Mouse (Mus musculus): Measurements from ENCODE around the gene Ptov1.

Gene Ptov1

DNA sequence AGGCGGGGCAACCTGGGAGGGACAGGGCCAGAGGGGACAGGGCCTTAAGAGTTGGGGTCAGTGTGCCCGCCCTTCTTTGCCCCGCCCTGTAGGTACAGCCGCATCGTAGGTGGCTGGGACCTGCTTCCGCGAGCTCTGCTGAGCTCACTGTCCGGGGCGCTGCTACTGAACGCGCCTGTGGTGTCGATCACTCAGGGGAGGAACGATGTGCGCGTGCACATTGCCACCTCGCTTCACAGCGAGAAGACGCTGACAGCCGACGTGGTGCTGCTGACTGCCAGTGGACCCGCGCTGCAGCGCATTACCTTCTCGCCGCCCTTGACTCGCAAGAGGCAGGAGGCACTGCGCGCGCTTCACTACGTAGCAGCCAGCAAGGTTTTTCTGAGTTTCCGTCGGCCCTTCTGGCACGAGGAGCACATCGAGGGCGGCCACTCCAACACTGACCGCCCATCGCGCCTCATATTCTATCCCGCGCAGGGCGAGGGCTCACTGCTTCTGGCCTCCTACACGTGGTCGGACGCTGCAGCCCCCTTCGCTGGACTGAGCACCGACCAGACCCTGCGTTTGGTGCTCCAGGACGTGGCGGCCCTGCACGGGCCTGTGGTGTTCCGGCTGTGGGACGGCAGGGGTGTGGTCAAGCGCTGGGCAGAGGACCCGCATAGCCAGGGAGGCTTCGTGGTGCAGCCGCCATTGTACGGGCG, 29.9 kb downstream of the Ptov1 start:
- peak; percentile 55 to 69 for DNase-seq

DNA sequence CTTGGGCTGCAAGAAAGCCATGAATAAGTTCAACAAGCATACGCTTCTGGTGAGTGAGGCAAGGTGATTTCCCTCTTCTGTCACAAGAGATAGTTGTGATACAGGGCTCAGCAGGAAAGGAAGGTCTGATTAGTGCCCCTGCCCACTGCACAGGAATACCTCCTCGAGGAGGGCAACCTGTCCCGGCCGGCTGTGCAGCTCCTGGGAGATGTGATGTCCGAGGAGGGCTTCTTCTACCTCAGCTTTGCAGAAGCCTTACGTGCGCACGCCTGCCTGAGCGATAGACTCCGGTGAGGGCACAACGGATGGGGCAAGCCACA, 30.5 kb downstream of the Ptov1 start:
- no peak for DNase-seq

DNA sequence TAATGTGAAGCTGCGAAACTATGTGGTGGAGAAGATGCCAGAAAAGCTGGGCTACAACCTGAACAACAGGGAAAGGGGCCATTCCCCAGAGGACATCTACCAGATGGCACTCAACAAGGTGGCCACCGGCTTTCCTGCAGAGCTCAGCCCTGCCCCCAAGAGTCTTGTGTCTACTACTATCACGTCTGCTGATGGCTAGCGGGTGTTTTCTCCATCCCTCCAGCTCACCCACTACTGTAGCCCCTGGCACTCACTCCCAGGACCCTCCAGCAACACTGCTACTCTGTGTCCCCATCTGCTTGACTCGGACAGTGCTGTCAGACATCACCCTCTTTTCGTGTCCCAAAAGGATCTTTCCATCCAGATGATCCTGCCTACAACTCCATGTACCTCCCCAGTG, 31.5 kb downstream of the Ptov1 start:
- no peak for DNase-seq

DNA sequence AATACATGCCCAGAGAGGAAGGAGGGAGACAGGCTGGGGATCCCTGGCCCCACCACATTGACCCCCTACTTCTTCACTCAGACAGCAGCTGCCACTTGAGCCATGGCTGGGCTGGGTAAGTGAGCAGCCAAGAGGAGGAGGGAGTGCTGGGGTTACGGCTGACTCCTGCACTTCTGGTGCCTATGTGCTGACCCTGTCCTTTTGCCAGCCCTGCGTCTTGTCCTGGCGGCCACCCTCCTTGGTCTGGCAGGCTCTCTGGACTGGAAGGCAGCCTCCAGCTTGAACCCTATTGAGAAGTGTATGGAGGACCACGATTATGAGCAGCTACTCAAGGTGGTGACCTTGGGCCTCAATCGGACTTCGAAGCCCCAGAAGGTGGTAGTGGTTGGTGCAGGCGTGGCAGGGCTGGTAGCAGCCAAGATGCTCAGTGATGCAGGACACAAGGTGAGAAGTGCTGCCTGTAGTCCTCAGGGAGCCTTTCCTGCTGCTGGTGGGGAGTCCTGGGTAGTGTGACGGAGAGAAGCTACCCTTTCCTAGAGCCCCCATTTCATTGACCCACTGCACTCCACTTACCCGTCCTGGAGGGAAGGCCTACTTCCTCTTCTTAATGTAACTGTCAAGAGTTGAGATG, 33.0 kb downstream of the Ptov1 start:
- DNase-seq = no peak

DNA sequence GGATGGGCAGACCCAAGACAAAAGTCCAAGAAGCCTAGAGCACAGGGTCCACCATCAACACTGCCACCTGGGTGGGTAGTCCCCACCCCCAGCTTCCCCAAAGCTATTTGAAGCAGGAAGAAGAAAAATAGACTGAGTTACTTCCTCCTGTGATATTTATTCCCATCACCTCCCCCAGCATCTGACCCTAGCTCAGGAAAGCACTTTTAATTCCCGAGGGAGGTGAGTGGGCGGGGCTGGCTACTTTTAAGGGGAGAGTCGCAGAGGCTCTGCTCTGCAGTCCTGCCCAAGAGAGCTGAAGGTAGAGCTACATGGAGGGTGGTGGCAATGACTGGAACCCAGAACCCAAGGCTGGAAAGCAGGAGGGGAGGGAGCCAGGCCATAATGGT, 33.6 kb downstream of the Ptov1 start:
- no peak for DNase-seq

DNA sequence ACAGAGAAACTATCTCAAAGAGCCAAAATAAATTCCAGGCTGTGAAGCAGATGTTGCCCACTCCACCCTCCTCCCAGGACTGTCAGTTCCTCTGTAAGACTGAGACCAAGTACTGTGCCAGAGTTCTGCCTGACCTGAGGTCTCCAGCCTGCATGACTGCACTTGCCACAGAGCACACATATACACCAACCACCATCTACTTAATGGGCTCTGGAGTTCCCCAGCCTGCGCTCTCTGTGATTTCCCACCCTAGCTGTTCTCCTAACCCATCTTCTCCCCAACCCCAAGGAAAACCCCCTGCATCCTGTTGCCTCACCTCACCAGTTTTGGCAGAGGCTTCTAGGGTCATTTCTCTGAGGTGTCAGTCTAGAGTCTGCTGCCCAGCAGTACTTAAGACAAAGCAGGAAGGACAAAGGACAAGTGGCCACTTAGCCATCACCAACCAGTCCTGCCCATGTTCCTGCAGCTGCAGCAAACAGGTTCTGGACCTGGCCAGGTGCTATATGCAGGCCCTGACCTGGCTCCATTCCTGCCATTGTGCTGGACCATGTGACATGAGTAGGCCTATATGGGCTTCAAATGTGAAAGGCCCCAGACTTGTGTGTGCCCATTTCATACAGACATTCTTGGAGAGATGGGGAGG, 34.1 kb downstream of the Ptov1 start:
- DNase-seq = peak in 1 of 2 experiments; percentile 51

DNA sequence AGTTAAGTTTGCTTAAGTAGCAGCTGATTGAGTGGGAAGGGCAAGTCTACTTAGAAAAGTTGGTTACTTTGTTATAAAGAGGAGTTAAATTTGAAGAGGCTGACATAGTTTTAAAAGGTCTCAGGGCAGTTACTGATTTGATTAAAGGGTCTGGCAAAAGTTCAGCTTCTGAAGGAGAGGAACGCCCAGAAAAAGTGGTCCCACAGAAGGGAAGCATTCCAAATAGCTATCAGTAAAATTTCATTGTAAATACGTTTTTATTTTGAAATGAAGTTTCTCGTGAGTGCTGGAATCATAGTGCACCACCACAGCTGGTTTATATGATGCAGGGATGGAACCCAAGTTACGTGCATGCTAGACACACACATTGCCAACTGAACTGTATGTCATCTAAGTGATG, 36.8 kb downstream of the Ptov1 start:
- DNase-seq = no peak

DNA sequence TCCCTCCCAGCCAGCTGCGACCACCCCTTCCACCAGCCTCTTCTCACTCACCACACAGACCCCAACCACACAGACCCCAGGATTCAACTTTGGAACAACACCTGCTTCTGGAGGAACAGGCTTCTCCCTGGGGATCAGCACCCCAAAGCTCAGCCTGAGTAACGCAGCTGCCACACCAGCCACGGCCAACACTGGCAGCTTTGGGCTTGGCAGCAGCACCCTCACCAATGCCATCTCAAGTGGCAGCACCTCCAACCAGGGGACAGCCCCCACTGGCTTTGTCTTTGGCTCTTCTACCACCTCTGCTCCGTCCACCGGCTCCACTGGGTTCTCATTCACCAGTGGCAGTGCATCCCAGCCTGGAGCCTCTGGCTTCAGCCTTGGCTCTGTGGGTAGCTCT, 40.9 kb downstream of the Ptov1 start:
- no peak for DNase-seq

DNA sequence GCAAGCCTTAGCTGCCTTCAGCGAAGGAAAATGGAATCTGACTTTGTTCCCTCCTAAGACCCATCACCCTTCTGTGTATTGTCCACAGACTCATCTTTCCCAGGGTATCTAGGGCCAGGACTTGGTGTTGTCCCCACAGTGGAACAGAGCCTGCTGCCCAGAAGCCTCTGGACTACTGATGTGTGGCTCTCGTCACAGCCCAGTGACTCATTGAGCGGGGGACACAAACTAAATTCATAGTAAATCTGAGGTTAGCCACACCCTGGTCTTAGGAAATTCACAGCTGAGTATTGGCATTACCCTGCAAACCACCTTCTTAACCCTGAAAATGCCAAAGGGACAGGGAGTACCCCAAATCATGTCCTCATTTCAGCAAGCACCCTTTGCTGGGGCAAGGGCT, 42.8 kb downstream of the Ptov1 start:
- DNase-seq = no peak

DNA sequence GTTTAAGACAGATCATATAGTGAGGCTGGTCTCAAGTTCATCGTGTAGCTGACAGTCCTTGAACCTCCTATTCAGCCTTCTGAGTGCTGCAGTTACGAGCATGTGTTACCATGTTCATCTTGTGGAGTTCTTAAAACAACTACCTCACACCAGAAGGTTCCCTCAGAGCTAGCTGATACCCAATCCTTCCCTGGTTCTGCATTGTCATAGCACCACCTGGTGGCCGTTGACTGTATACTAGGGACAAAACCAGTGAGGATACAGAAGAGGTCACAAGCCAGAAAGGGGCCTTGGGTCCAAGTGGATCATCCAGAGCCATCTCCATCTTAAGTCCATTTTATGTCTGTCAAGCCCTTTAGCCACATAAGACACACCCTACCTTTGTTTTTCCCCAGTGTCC, 44.7 kb downstream of the Ptov1 start:
- peak; percentile 59 to 84 for DNase-seq

DNA sequence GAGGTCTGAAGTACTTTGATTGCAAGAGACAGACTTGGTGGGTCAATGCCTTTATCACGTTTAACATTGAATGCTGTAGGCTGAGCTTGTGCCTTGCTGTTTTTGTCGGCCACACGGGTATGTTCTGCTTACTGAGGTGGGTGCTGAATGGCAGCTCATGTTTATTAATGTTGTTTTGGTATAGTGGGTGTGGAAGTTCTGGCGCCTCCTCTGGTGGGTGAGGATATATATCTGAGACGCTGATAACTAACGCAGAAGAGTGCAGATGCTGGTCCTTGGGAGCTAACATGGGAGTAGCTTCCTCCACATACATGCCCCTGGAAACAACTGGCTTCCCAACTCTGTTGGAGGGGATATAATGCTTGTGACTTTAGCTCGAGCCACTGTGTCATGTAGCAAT, 46.2 kb downstream of the Ptov1 start:
- peak in 1 of 2 experiments; percentile 13 for DNase-seq

DNA sequence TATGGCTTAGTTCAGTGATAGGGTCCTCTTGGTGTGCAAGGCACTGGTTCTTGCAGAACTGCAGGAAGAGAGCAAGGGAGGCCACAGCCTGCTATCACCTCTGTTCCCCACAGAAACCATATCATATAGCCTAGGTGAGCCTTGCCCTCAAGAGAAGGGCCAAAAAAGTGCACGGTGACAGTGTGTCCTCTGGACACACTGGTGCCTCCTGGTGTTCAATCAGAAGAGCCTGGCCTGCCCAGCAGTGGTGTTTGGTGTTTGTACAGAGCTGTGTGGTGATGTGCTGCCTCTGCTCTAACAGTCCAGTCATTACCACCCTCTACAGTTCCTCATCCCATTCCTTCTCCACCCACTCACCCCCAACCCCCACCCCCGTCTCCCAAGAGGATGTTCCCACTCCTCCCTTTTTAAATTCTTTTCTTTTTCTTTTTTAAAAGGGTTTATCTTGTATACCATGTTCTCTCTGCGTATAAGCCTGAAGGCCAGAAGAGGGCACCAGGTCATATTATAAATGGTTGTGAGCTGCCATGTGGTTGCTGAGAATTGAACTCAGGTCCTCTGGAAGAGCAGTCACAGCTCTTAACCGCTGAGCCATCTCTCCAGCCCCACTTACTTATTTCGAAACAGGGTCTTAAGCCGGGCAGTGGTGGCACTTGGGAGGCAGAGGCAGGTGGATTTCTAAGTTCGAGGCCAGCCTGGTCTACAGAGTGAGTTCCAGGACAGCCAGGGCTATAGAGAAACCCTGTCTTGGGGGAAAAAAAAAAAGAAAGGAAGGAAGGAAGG, 47.7 kb downstream of the Ptov1 start:
- DNase-seq = peak in 1 of 2 experiments; percentile 16

DNA sequence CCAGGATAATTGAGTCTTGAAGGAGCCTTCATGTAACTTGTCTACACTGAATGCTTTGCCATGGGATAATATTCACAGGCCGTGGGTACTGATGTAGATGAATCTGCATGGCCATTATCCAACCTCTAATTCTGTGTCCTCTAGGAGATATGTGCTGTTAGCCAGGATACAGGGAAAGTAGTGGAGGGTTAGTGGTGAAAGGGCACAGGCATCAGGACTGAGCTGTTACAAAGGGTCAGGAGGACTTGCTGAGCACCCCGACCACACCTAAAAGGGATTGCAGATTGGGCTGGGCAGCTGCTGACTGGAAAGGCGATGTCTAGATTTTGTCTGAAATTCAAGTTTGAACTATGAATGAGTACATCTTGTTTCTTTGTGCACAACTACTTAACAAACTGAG, 49.1 kb downstream of the Ptov1 start:
- DNase-seq = no peak

DNA sequence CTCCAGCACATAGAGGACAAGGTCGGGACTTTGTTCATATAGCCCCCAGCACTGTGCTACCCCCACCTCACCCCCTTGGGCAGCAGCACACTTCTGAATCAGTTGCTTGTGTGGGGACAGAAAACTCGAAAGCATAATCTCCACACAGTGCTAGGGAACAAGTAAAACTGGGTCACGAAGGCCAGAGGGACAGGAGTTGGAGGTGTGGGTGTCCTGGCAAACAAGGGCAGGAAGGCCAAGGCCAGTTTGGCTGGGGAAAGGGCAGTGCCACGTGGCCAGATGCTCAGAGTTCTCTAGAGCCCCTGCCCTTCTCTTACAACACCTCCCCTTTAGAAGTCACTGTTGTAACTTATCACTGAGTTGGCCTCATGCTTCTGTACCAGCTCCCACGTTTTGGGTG, 49.7 kb downstream of the Ptov1 start:
- no peak for DNase-seq

DNA sequence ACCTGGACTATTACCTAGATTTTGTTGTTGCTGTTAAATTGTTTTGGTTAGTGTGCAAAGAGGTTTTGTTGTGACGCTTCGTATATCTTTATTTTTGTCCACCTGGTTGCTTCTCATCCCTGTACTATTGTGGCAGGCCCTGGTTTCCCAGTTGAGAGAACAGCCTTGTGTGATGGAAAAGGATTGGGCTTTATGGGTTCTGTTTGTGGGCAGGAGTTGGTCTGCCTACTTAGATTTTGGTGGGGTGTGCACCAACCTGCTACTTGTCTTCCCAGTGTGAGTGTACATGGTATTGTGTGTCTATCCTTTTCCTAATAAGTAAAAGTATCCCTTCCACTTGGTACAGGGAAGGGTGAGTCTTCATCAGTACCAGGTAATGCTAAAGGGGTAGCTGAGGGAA, 50.2 kb downstream of the Ptov1 start:
- DNase-seq = no peak

DNA sequence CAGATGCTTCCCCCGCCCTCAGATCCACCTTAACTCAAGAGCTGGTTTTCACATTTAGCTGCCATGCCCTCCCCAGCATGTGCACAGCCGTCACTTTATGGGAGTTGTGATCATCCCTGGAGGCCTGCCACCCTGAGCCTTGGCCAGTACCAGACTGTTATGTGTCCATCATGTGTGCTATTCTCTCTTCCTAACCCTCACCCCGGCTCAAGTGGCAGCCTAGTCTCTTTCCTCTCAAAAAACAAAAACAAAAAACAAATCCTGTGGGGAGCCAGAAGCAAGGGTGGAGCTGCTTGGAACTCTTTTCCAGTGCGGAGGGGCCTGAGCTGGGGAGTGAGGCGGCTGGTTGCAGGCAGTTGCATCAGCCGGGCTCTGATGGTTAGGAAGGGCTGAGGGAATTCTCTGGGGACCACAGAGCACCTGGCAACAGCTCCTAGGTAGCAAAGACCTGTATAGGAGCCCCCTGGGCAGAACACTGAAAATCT, 50.8 kb downstream of the Ptov1 start:
- peak in 1 of 2 experiments; percentile 57 for DNase-seq

DNA sequence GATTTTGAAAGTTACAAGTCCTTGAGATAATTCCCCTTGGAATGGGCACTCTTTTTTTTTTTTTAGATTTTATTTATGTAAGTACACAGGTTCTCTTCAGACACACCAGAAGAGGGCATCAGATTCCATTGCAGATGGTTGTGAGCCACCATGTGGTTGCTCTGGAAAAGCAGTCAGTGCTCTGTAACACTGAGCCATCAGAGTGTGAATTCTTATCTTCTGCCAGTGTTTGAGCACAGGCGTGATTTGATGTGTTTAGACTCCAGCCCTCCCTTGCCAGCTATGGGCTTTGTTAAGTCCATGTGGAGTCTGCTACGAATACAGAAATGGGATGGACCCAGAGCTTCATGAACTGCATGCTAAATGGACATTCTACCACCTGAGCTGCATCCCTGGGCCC, 51.4 kb downstream of the Ptov1 start:
- peak in 1 of 2 experiments; percentile 48 for DNase-seq

DNA sequence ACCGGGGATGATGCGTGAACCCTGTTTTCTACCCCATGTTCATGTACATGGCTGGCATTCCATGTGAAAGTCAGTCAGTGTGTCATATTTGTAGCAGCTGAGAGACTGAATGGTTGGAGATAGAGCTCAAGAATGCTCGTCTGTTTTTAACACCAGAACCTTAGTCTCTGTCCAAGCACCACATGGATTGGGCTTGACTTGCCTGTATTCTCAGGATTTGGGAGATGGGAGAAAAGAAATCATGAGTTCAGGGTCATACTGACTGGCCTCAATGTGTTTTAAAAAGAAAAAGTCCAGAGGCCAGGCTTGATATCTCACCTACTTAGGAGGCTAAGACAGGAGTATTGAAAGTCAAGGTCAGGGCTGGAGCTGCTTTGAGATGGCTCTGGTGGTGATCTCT, 52.1 kb downstream of the Ptov1 start:
- DNase-seq = no peak

DNA sequence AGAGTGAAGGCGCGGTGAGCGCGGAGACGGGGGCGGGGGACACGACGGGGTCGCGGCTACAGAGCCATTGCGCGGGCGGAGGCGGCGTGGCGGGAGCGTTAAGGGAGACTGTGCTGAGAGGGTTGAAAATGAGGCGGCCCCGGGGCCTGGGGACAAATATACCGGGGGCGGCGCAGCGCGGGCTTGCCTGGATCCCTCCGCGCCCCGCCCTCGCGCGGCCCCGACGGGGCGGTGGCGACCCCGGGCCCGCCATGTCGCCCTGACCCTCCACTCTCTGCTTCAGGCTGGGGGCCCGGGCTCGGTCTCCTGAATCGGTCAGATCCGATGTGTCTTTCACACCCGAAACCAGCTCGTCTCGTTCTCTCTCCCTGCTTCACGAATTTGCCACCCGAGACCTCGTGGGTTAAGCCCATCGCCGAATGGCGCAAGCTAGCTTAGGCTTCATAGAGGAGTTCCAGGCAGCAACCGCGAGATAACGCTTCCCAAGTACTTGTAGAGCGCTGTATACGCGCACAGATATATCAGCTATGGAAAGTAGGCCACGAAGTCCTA, 53.0 kb downstream of the Ptov1 start, which contains the start of gene Atf5:
Gene Atf5 (minus strand): TSS at position 189 of the 552 bp plus-strand sequence.
- peak in 1 of 2 experiments; percentile 85 for DNase-seq

DNA sequence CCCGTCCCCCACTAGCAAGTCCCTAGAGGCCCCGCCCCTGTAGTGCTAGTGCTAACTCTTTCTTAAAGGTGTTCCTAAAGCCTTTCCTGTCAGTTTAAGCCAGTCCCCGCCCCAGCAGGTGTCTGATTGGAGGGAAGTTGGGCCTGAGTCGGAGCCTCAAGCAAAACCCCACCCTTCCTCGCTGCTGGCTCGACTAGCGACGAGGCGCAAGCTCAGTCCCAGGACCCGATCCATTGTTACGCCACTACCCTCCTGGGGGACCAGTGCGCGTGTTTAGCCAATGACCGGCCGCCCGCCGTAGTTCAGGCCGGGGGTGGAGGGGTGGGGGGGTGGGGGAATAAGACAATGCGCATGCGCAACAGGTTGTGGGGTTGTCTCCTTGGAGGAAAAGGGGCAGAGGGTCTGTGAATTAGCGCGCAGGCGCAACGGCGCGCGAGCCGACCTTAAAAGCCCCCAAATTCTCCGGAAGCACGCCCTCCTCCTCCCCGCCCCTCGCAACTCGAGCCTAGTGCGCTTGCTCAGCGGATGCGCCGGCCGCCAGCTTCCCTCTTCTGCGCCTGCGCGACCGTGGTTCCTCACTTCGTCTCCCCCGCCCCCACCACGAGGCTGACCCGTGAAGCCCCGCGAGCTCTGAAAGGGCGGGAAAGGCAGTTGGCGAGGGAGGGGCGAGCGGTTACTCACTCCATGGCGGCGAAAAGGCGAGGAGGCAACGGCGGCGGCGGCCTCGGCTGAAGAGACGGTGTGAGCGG, 53.7 kb downstream of the Ptov1 start, which contains the start of the genes Nup62 and Il4i1:
Gene Nup62 (plus strand): TSS at position 368 of the 749 bp plus-strand sequence.
Gene Il4i1 (plus strand): TSS at position 667 of the 749 bp plus-strand sequence.
- DNase-seq = peak; percentile 99 to 100

DNA sequence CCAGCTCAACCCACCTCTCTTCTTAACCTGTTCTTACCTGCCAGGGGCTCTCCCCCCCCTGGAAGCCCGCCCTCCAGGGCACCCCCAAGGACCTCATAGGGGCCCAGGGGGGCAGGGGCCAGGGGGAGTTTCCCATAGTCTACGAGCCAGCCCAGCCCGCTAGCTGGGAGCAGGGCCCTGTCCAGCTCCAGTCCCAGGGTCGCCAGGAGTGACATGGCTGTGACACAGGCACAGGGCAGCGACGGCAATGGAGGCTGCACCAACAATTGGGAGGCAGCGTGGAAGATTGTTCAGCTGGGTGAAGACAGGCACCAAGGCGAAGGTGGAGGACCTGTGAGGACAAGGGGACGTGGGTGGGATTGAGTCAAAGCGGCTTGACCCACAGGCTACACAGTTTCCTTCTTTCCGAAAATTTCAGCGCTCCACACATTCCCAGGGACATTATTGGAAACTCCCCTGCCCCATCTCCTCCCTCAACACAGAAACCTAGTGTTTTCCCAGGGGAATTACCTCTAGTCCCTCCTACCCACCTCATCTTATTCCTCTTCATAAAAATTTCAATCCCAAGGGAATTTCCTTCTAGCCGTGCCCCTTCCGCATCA, 54.5 kb downstream of the Ptov1 start:
- no peak for DNase-seq

DNA sequence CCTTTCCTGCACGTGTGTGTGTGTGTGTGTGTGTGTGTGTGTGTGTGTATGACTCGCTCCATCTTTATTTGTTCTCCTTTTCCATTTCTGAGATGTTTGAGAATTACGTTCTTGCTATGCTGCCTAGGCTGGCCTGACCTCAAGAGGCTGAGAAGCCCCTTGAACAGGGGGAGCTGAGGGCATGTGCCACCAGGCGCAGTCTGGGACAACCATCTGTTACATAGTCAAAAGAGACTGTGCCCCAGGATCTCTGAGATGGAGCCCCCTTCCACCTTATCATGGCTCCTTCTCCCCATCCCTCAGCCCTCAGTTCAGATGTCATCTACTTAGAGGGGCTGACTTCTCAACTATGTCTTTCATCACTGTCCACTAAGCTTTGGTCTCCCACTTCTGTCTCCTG, 55.2 kb downstream of the Ptov1 start:
- DNase-seq = no peak
